Mouse (Mus musculus): ENCODE data around the gene Dad1. TPM values are rescaled to one million over a fixed set of nuclear protein-coding genes. Genes with fewer than 3 reads are reported as not detected.

Dad1 gene
- total and polyA plus RNA-seq, 3 experiments = 186 to 320 TPM; not detected in 1

- peak overlapping the region; percentile 71 for H3K9ac ChIP-seq (ENCODE audit: control insufficient read depth, low read depth, low read length, poor library complexity, severe bottlenecking)
- no peaks in the 10 kb centered on the region for H3K9me3 ChIP-seq (replicated peaks; ENCODE audit: insufficient read depth, low read length)
- no peaks in the 10 kb centered on the region for H3K27me3 ChIP-seq (ENCODE audit: control insufficient read depth in 1 of 2, insufficient read depth in 2 of 2, low read length in 2 of 2)
- H3K4me3 ChIP-seq (ENCODE audit: control insufficient read depth in 1 of 2, insufficient read depth in 1 of 2, low read depth in 2 of 2, low read length in 2 of 2) = peak overlapping the region; percentile 48 to 75
- H3K27ac ChIP-seq (ENCODE audit: control insufficient read depth, low read depth, low read length) = peak overlapping the region; percentile 94
- H3K79me2 ChIP-seq (ENCODE audit: control insufficient read depth, insufficient read depth, low read length, poor library complexity) = no peaks in the 10 kb centered on the region
- DNase-seq (ENCODE audit: low read depth, low spot score) = peak; percentile 86
- peaks cover 0 to 7% of the 10 kb centered on the region in 2 experiments; a peak in 2 of 4 replicates for H3K36me3 ChIP-seq (ENCODE audit: control insufficient read depth in 1 of 2, insufficient read depth in 2 of 2, low read length in 2 of 2)
- peaks cover 5 to 9% of the 10 kb centered on the region in 2 experiments for H3K4me1 ChIP-seq (ENCODE audit: control insufficient read depth in 1 of 2, insufficient read depth in 2 of 2, low read length in 2 of 2)
- TF ChIP-seq BHLHE40 (IDR thresholded peaks at IDR 0.05; ENCODE audit: borderline replicate concordance, low read depth, low read length) = no peak
- TF ChIP-seq ETS1 (IDR thresholded peaks at IDR 0.05; ENCODE audit: low read depth, low read length) = no peak
- no peak for TF ChIP-seq MEF2A (IDR thresholded peaks at IDR 0.05; ENCODE audit: extremely low read depth, insufficient replicate concordance, low read depth, low read length, poor library complexity, severe bottlenecking)
- TF ChIP-seq EP300 (IDR thresholded peaks at IDR 0.05; ENCODE audit: low read depth in 1 of 2, low read length in 2 of 2) = no peak
- TF ChIP-seq ZC3H11A (IDR thresholded peaks at IDR 0.05; ENCODE audit: low read depth, low read length) = peak; percentile 75
- 0 out of 2 replicates have a peak, but pooled peaks have one; percentile 18 for TF ChIP-seq MAZ (IDR thresholded peaks at IDR 0.05; ENCODE audit: low read depth, low read length)
- TF ChIP-seq POLR2A (IDR thresholded peaks at IDR 0.05; ENCODE audit: control insufficient read depth in 1 of 2, insufficient read depth in 1 of 2, low read depth in 1 of 2, low read length in 2 of 2, poor library complexity in 1 of 2) = no peak
- no peak; the same call in 1 of the 2 replicates for TF ChIP-seq MXI1 (IDR thresholded peaks at IDR 0.05; ENCODE audit: low read depth, low read length)
- TF ChIP-seq POLR2AphosphoS5 (IDR thresholded peaks at IDR 0.05; ENCODE audit: borderline replicate concordance, low read depth, low read length) = no peak
- TF ChIP-seq MYB (IDR thresholded peaks at IDR 0.05; ENCODE audit: low read depth, low read length) = no peak
- TF ChIP-seq MYC (IDR thresholded peaks at IDR 0.05; ENCODE audit: low read depth, low read length) = no peak; the same call in 1 of the 2 replicates
- no peak for TF ChIP-seq TAL1 (IDR thresholded peaks at IDR 0.05; ENCODE audit: low read length)
- no peak; the same call in 1 of the 2 replicates for TF ChIP-seq ZNF384 (IDR thresholded peaks at IDR 0.05; ENCODE audit: low read depth, low read length)
- peak; percentile 83 for TF ChIP-seq SMC3 (IDR thresholded peaks at IDR 0.05; ENCODE audit: low read depth, low read length)
- no peak for TF ChIP-seq GATA1 (IDR thresholded peaks at IDR 0.05; ENCODE audit: low read depth, low read length)
- no peak for TF ChIP-seq MAFK (IDR thresholded peaks at IDR 0.05; ENCODE audit: borderline replicate concordance, low read depth, low read length)
- TF ChIP-seq NELFE (IDR thresholded peaks at IDR 0.05; ENCODE audit: low read depth, low read length) = no peak
- TF ChIP-seq JUND (IDR thresholded peaks at IDR 0.05; ENCODE audit: low read depth, low read length) = no peak
- no peak for TF ChIP-seq KAT2A (conservative IDR thresholded peaks at IDR 0.05; ENCODE audit: low read depth, low read length)
- no peak for TF ChIP-seq MAX (IDR thresholded peaks at IDR 0.05; ENCODE audit: low read length)
- TF ChIP-seq ZKSCAN1 (IDR thresholded peaks at IDR 0.05; ENCODE audit: low read depth, low read length) = no peak
- no peak for TF ChIP-seq USF1 (IDR thresholded peaks at IDR 0.05; ENCODE audit: low read depth, low read length)
- TF ChIP-seq SIN3A (IDR thresholded peaks at IDR 0.05; ENCODE audit: low read length) = peak; percentile 83
- no peak for TF ChIP-seq TBP (IDR thresholded peaks at IDR 0.05; ENCODE audit: low read depth, low read length)
- TF ChIP-seq TCF12 (IDR thresholded peaks at IDR 0.05; ENCODE audit: low read depth, low read length) = no peak; the same call in 1 of the 2 replicates
- TF ChIP-seq NRF1 (IDR thresholded peaks at IDR 0.05; ENCODE audit: insufficient read depth, low read depth, low read length, poor library complexity, severe bottlenecking) = no peak
- no peak for TF ChIP-seq CHD2 (IDR thresholded peaks at IDR 0.05; ENCODE audit: low read length)
- no peak for TF ChIP-seq ZMIZ1 (IDR thresholded peaks at IDR 0.05; ENCODE audit: low read depth, low read length)
- no peak for TF ChIP-seq RCOR1 (IDR thresholded peaks at IDR 0.05; ENCODE audit: low read depth, low read length)
- TF ChIP-seq RAD21 (IDR thresholded peaks at IDR 0.05; ENCODE audit: low read depth, low read length) = peak; percentile 94
- no peak for TF ChIP-seq GABPA (IDR thresholded peaks at IDR 0.05; ENCODE audit: low read depth, low read length)
- peak; percentile 60 to 86 (median 83) for TF ChIP-seq CTCF (IDR thresholded peaks at IDR 0.05 in 2 of 3, conservative IDR thresholded peaks at IDR 0.05 in 1 of 3; ENCODE audit: control insufficient read depth in 1 of 3, insufficient read depth in 1 of 3, low read depth in 2 of 3, low read length in 3 of 3, poor library complexity in 1 of 3, severe bottlenecking in 1 of 3)
- TF ChIP-seq ELF1 (IDR thresholded peaks at IDR 0.05; ENCODE audit: low read depth, low read length) = no peak
- TF ChIP-seq POLR2AphosphoS2 (IDR thresholded peaks at IDR 0.05; ENCODE audit: low read length) = no peak
- TF ChIP-seq UBTF (IDR thresholded peaks at IDR 0.05; ENCODE audit: borderline replicate concordance, insufficient read depth, low read depth, low read length) = no peak
- no peak for TF ChIP-seq E2F4 (IDR thresholded peaks at IDR 0.05; ENCODE audit: borderline replicate concordance, low read depth, low read length)
- no peak for TF ChIP-seq HCFC1 (IDR thresholded peaks at IDR 0.05; ENCODE audit: low read depth, low read length)
- TF ChIP-seq CHD1 (IDR thresholded peaks at IDR 0.05; ENCODE audit: low read depth, low read length) = 0 out of 2 replicates have a peak, but pooled peaks have one; percentile 66
These were observed 25.9 kb downstream of the Dad1 start for GRCm38 (mm10) chr14:54227911-54228451.
